Mouse (Mus musculus) CD4-positive, CD25-positive, alpha-beta regulatory T cell, adult 4 months (primary cell): ENCODE results near the gene Tmem158. TPM values are rescaled to one million over a fixed set of nuclear protein-coding genes. Genes with fewer than 3 reads are reported as not detected.

Source experiments
- ATAC-seq: one replicate; pipeline ENCODE4 v1.8.0; 2017
- polyA plus RNA-seq, 2 experiments: library from polyadenylated mRNA; unstranded; fragments of 100-300 nt; shearing (Covaris generic); gene quantifications; one replicate each; pipeline ENCODE4 v1.2.1; 2017

Tmem158 gene
- 1 to 10 TPM in 1 of 2 experiments, not detected in 1; 1.0 TPM for polyA plus RNA-seq

GRCm38 (mm10) chr9:123260611-123261021, at the start of gene Tmem158:
Gene Tmem158, minus strand, starts transcription at chr9:123260764.
- peak; percentile 84 for ATAC-seq

GRCm38 (mm10) chr9:123309685-123310365, 49.3 kb upstream of the Tmem158 start:
- no peak for ATAC-seq

DNA sequence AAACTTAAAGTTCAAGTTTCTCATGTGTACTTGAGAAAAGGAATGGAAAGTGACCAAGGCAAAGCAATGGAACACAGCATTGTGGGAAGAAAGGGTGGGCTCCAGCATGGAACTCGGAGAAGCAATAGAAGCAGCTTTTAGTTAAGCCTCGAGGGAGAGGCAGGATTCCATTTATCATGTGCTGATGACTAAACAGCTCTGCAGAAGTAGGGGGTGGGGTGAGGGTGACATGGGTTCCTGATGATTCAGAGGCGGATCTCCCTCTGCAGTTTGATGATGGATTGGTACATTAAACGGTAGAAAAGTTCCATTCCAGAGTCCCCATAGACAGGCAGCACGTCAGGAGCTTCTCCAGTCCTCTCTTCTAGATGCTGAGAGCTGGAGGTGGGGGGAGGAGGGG, 48.5 kb upstream of the Tmem158 start:
- ATAC-seq = no peak

- ATAC-seq = no peak
Observed at GRCm38 (mm10) chr9:123304917-123305316, 44.4 kb upstream of the Tmem158 start.

DNA sequence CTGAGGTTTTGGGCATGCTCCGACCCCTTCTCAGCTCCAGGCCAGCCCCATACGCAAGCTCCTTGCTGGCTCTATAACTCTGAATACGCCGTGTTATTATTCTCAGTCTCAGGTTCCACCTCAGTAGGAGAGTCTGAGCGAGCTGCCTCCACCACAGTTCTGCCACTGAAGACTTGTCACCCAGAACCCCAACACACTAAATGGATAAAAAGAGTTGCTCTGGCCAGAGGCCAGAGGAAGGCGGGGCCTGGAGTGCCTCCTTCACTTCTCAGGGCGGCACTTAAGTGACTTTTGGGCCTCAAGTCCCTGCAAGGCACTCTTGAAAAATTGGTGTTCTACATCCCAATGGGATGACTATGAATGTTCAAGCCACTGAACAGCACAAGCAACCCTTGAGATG, 43.4 kb upstream of the Tmem158 start:
- no peak for ATAC-seq

GRCm38 (mm10) chr9:123302759-123303313, 42.3 kb upstream of the Tmem158 start:
- no peak for ATAC-seq

- no peak for ATAC-seq
Observed at GRCm38 (mm10) chr9:123297862-123298261, 37.3 kb upstream of the Tmem158 start.

DNA sequence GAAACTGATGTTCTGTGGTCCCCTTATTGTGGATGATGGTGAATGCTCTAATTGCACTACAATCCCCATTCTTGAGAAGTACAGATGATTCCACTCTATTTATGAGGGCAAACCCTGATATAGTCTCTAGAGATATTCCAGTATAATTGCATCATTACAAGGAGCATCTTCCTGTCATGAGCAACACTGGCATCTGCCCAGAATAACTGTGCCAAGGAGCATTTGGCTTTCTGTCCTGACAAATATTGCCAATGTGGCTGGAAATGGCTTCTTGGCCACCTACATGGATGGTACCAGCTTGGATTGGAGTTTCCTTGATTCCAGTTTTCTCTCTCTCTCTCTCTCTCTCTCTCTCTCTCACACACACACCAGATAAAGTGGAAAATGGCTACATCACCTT, 35.7 kb upstream of the Tmem158 start:
- no peak for ATAC-seq

DNA sequence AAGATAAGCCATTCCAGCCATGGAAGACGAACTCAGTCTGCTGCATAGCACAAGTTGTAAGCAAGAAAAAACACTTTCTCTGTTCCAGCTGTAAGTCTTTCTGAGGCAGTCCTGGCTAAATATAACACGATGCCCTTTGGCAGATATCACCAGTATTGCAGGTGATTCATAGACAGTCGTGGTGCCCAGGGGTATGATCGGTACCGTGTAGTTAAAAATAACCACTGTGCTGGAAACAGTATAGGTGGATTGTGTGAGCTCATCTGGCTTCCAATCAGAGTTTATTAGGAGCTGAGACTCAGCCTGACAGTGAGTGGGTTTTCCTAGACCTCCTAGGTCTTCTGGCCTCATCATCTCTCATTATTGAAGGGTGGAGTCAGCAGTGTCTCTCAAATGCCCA, 34.0 kb upstream of the Tmem158 start:
- no peak for ATAC-seq

DNA sequence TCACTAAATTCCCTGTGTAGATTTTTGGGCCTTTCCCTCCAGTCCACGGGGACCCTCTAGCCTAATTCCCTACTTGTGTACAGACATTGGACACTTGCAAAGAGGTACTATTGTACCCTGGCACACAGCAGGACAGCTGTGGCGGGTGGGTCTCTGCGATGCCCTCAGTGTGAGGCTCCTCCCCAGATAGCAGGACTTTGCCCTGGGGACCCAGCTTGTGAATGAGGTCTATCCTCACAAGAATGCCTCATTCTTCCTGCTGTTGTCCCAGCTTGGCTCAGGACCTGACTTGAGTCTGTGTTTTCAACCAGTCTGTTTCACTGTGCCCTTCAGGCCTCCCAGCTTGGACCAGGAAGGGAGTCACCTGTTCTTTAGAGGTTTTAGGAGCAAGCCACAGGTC, 27.8 kb upstream of the Tmem158 start:
- ATAC-seq = no peak

DNA sequence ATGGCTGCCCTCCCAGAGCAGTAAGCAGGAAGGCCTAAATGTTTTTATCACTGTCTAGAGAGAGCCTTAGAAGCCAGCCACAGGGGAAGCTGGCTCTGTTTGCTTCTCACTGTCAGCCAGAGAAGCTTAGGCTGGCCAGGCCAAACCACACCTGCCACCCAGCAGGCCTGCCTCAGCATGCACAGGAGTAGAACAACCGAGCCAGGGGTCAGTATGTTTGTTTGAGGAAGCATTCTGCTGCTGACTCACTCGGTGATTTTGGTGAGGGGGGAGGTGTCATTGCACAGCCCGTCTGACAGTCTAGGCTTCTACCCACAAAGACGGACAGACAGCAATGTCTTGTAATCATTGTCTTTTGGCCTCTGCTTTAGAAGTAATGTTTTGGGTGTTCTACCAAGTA, 25.1 kb upstream of the Tmem158 start:
- no peak for ATAC-seq

- ATAC-seq = no peak
Observed at GRCm38 (mm10) chr9:123280775-123281174, 20.2 kb upstream of the Tmem158 start.

DNA sequence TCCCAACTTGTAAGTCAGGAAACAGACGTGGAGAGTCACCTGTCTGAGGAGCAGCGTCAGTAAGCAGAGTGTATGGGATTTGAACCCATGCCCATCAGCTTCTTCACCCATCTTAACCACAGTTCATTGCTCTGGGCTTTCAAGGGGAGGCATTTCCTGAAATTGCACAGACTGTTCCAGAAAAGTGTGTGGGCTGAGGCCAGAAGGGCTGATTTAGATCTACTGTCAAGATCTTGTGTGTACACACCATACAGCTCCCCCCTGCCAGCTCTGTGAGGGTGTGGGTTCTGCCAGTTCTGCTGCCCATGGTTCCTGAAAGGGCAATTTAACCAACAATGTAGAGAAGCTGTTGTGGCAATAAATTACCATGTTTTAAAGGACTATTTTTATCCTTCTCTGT, 17.4 kb upstream of the Tmem158 start:
- ATAC-seq = no peak

GRCm38 (mm10) chr9:123275373-123275772, 14.8 kb upstream of the Tmem158 start:
- ATAC-seq = no peak

DNA sequence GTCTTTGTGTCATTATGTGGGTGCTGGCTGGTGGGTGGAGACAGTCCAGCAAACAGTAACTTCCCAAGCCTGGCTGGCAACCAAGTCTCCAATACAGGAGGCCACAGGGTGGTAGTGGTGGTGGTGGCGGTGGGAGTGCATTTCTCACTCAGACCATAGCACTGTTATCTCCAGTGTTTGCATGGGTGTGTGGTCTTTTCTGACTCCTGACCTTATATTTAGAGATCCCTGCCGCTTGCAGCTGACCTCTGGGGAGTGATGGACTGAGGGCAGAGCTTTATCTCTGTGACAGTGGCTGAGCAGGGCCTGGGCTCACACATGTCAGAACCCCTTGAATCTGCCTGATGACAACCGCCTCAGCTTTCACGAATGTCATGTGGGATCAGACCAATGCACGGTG, 14.1 kb upstream of the Tmem158 start:
- ATAC-seq = no peak

DNA sequence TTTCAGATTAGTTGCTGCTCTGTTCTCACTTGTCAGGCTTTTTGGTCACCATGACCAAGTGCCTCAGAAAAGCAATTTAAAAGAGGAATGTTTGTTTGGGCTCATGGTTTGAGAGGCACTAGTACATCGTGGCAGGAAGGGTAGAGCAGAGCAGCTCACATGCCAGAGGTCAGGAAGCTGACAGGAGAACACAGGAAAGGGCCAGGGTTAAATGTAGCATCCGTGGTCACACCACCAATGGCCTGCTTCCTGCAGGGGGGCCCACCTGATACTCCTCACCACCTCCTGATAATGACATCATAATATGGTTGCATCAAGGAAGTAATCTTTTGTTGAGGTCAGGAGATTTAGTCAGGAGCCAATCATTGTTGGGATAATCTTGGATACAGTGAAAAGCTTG, 13.3 kb upstream of the Tmem158 start:
- no peak for ATAC-seq

DNA sequence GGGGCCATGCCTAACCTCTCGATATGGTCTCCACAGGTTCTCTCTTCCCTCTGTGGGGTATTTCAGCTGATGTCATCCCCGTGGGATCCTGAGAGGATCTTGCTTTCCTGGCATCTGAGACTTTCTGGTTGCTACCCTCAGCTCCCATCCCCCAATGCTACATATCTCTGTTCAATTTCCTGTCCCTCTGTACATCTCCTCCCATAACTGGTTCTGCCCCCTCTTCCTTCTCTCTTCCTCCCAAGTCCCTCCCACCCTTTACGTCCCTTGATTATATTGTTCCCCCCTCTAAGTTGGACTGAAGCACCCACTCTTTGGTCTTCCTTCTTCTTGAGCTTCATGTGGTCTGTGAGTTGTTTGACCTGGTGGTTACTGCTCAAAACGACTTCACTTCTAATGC, 11.0 kb upstream of the Tmem158 start:
- peak; percentile 70 for ATAC-seq

DNA sequence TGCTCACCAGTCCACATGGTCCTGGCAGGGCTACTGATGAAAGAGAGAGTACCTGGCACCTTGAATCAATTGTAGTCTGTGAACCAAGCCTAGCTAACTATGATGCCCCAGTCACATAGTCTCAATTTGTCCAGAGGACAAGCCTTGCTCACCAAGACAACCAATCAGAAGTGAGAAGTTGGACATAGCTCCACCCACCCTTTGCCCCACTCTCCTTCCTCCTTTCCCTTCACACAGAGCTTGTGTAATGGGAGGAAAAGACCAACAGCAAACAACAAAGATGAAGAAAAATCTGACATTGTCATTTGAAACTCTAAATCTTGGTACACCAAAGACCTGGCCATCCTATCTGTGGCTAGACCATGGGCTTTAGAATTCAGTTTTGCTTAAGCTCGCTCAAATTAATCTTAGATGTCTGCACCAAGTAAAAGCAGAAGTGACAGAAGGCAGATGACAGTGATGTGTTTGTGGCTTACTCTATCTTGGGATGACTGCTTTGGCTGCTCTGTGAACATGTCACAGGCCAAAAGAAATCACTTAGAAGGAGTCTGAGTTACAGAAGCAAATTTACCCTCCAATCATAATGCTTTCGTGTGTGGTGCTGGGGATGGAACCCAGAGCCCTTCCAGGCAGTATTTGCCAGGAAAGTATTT, 9.5 kb upstream of the Tmem158 start:
- no peak for ATAC-seq

GRCm38 (mm10) chr9:123259896-123260610, 511 bp downstream of the Tmem158 start:
- peak; percentile 46 for ATAC-seq

DNA sequence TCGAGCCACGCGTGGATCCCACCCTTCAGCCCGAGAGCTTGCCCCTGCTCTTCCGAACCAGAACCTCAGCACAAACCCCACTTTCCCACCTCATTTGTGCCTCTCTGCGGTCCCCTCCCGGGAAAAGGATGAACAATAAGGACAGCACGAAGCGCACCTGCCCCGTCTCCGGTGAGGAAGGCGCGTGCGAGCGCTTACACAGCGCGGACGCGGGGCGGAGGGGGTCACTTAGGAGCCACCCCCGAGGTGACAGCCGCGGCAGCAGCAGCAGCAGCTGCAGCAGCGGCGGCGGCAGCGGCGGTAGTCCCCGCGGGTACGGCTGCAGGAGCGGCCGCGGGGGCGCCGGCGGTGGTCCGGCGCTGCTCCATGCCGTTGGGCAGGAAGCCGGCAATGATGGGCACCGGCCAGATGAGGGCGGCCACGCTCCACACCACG, 1.1 kb downstream of the Tmem158 start:
- ATAC-seq = peak; percentile 45

GRCm38 (mm10) chr9:123258796-123259195, 1.8 kb downstream of the Tmem158 start:
- ATAC-seq = no peak

DNA sequence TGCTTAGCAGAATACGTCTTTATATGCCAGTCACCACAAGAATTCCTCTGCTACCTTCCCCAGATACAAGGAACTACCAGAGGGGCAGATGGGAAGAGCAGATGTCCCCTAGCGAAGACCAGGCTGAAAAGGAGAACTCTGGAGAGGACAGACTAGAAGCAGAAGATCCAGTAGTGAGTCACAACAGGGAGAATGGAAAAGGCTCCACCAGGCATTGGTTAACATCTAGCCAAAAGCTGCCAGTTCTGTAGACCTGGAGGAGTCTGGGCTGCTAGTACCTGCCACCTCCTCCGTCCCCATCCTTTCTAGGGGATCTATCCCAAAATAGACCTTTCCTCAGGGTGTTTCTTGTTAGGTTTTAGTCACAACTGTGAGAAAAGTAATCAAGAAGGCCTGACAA, 4.8 kb downstream of the Tmem158 start:
- no peak for ATAC-seq

GRCm38 (mm10) chr9:123247992-123248391, 12.6 kb downstream of the Tmem158 start:
- no peak for ATAC-seq
